Mouse (Mus musculus) embryonic facial prominence, embryonic 15.5 days (tissue): ENCODE results near the gene Med13l. TPM values are rescaled to one million over a fixed set of nuclear protein-coding genes. Genes with fewer than 3 reads are reported as not detected.
A peak's percentile ranks its signal among the peaks of the same experiment; 100 is the strongest.

Source experiments
- ATAC-seq: fragments of 200-750 bp; cut with Nextera tagmentation; 2 replicates; pipeline ENCODE4 v1.8.0; 2017; ENCODE audit warnings: low read depth, moderate TSS enrichment; ENCODE audit not compliant: insufficient number of reproducible peaks, low FRiP score, low TSS enrichment
- H3K27ac ChIP-seq: fragments of 300-500 bp; sonication (generic); replicated peaks from 2 replicates; pipeline ENCODE4 v1.5.1; 2015; ENCODE audit warnings: mild to moderate bottlenecking, inconsistent platforms
- H3K27me3 ChIP-seq: fragments of 300-500 bp; sonication (generic); 2 replicates; pipeline ENCODE4 v1.6.1; 2015; ENCODE audit warnings: inconsistent platforms
- H3K36me3 ChIP-seq: fragments of 300-500 bp; sonication (generic); 2 replicates; pipeline ENCODE4 v1.6.1; 2015; ENCODE audit warnings: mild to moderate bottlenecking, inconsistent platforms
- H3K4me1 ChIP-seq: fragments of 300-500 bp; sonication (generic); 2 replicates; pipeline ENCODE4 v1.6.1; 2015; ENCODE audit warnings: inconsistent platforms
- H3K4me2 ChIP-seq: fragments of 300-500 bp; sonication (generic); replicated peaks from 2 replicates; pipeline ENCODE4 v1.6.1; 2015; ENCODE audit warnings: mild to moderate bottlenecking, inconsistent platforms
- H3K4me3 ChIP-seq: fragments of 300-500 bp; sonication (generic); replicated peaks from 2 replicates; pipeline ENCODE4 v1.5.1; 2015; ENCODE audit warnings: mild to moderate bottlenecking, inconsistent platforms
- H3K9ac ChIP-seq: fragments of 300-500 bp; sonication (generic); 2 replicates; pipeline ENCODE4 v1.6.1; 2015; ENCODE audit warnings: inconsistent platforms
- H3K9me3 ChIP-seq: fragments of 300-500 bp; sonication (generic); replicated peaks from 2 replicates; pipeline ENCODE4 v1.6.1; 2016; ENCODE audit warnings: inconsistent platforms
- WGBS: fragments of 180-500 bp; shearing (Covaris S2); methylation state at CpG from one replicate; pipeline ENCODE4 v1.1.7; 2015; 5-methylcytosine and 5-hydroxymethylcytosine counted together
- polyA plus RNA-seq: library from polyadenylated mRNA; unstranded; fragments of >200 nt; fragmentation: Nextera tagmentation; extraction: Ambion mirVana; gene quantifications from 2 replicates; pipeline ENCODE4 v1.2.1, GENCODE M21; 2015

Med13l gene
- polyA plus RNA-seq, 1 experiment from 2014 or later = 14.8 TPM

DNA sequence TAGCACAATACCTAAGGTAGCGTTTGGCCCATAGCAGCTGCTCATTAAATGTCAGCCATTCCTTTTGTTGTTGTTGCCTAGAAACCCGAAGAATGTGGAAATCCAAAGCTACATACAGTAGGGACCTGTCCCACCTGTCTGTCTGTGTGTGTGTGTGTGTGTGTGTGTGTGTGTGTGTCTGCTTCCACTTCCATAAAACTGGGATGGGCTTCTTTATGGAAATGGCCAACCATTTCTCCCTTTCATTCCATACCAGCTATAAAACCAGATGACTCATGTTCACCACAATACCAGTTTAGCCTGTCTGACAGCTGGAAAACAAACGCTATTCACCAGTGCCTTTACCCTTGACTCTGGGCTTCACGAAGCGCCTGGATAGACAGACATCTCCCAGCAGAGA lies 249.1 kb downstream of the Med13l start:
- H3K4me1 ChIP-seq = peaks cover 8% of the 10 kb centered on the region; the same call in 1 of the 2 replicates
- no peak overlapping the region for H3K4me2 ChIP-seq
- ATAC-seq = no peak
- no peak overlapping the region for H3K27ac ChIP-seq
- H3K9ac ChIP-seq = no peak overlapping the region
- H3K9me3 ChIP-seq = no peaks in the 10 kb centered on the region
- H3K4me3 ChIP-seq = no peak overlapping the region
- H3K36me3 ChIP-seq = no peaks in the 10 kb centered on the region
- 62% methylated on average over 5 of the region's 5 CpGs for WGBS
- no peaks in the 10 kb centered on the region for H3K27me3 ChIP-seq

DNA sequence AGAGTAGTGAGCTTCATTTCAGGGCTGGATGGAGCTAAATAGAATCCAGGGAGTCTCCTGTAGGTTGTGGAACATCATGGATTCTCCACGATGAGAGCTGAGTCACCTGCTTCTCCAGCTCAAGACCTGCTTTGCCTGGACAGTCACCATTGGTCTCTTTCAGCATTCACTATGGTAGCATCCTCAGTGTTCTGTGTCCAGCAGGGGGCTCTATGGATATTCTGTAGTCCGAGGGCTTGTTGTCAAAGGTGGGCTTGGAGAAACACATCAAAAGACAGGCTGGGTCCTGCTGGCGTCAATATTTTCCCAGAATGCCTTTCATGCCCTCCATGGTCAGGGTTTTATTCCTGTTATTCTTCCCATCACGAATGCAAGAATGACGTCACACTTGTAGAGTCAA lies 251.2 kb downstream of the Med13l start:
- WGBS = 42% methylated on average over 5 of the region's 5 CpGs
- no peak for ATAC-seq

DNA sequence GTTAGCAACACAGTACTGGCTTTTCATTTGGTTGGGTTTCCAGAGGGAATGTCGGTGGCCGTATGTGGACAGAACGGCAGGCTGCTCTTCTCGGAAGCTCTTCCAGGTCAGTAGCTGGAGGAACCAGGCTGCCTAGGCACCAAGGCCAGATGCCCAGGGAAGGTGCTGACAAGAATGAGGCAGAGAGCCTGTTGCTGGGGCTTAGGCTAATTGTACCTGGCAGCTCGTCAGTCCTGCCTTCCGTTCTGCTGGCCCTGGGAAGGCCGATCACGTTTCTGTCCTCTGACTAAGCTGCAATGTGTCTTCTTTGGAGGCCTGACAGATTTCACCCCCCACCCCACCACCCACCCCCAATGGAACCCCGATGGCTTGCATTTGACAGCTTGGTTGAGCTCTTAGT lies 251.9 kb downstream of the Med13l start:
- Histone ChIP-seq H3K4me2 (no peak overlapping the region), H3K36me3 (no peaks in the 10 kb centered on the region), H3K9ac (no peak overlapping the region), H3K4me3 (no peak overlapping the region), H3K9me3 (no peaks in the 10 kb centered on the region), H3K4me1 (peaks cover 8% of the 10 kb centered on the region; the same call in 1 of the 2 replicates), H3K27me3 (no peaks in the 10 kb centered on the region), H3K27ac (no peak overlapping the region)
- ATAC-seq = no peak
- 47% methylated on average over 9 of the region's 9 CpGs for WGBS

More for the DNA sequence above, 251.2 kb downstream of the Med13l start:
- Histone ChIP-seq H3K9ac (no peak overlapping the region), H3K9me3 (no peaks in the 10 kb centered on the region), H3K27ac (no peak overlapping the region), H3K4me2 (no peak overlapping the region), H3K4me1 (peaks cover 8% of the 10 kb centered on the region; the same call in 1 of the 2 replicates), H3K36me3 (no peaks in the 10 kb centered on the region), H3K4me3 (no peak overlapping the region), H3K27me3 (no peaks in the 10 kb centered on the region)

DNA sequence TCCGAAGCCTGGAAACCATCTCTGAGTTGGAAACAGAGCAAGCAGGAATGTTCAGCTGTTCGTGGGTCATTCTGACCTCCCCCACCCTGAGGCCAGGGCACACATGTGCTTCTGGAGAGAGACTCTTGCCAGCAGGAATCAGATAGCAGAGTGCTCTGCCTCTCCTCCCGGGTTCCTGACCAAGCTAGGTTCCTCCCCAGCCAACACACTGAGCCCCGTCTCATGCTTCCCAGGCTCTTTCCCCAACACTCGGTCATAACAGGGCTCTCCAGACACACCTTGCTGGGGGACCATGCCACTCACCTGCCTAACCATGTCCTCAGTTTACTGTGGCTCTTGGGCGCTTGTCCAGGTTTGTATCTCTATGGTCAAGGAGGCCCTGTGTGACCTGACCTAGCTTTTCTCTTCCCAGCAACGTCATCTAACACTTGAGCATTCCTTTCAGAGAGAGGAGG lies 252.5 kb downstream of the Med13l start:
- ATAC-seq = peak; percentile 26; the same call in 1 of the 2 replicates
- WGBS = 52% methylated on average over 7 of the region's 7 CpGs
- H3K9me3 ChIP-seq = no peaks in the 10 kb centered on the region
- H3K4me1 ChIP-seq = peaks cover 8% of the 10 kb centered on the region; the same call in 1 of the 2 replicates
- no peak overlapping the region for H3K4me3 ChIP-seq
- no peak overlapping the region for H3K4me2 ChIP-seq
- no peaks in the 10 kb centered on the region for H3K36me3 ChIP-seq
- H3K27me3 ChIP-seq = no peaks in the 10 kb centered on the region
- H3K27ac ChIP-seq = no peak overlapping the region
- H3K9ac ChIP-seq = no peak overlapping the region

DNA sequence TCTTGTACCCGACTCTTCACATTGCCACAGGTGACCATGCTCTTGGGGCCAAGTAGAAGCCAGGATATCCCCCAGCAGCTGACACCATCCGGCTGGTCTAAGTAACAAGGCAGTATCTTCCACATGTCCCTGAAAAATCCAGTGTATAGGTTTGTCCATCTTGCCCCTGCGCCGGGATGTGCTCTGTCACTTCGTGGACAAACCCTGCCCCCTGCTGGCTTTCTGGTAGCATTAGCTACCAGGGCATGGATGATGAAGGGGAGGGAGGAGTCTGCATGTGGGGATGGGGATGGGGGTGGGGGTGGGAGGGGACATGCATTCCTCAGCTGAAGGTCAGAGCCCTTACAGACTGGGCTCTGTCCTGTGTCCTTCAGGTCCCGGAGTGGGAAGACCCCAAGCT lies 253.6 kb downstream of the Med13l start:
- ATAC-seq = no peak
- H3K4me3 ChIP-seq = no peak overlapping the region
- 47% methylated on average over 6 of the region's 6 CpGs for WGBS

More for the DNA sequence above, 253.6 kb downstream of the Med13l start:
- no peak overlapping the region for H3K27ac ChIP-seq
- H3K4me1 ChIP-seq = peaks cover 8% of the 10 kb centered on the region; the same call in 1 of the 2 replicates
- no peaks in the 10 kb centered on the region for H3K27me3 ChIP-seq
- H3K36me3 ChIP-seq = no peaks in the 10 kb centered on the region
- H3K4me2 ChIP-seq = no peak overlapping the region
- H3K9me3 ChIP-seq = no peaks in the 10 kb centered on the region
- no peak overlapping the region for H3K9ac ChIP-seq
